Mouse (Mus musculus): ENCODE data around the gene Cep128. TPM values are rescaled to one million over a fixed set of nuclear protein-coding genes. Genes with fewer than 3 reads are reported as not detected.

Cep128 gene
- polyA plus RNA-seq, 1 experiment from 2014 or later = 6.3 TPM

DNA sequence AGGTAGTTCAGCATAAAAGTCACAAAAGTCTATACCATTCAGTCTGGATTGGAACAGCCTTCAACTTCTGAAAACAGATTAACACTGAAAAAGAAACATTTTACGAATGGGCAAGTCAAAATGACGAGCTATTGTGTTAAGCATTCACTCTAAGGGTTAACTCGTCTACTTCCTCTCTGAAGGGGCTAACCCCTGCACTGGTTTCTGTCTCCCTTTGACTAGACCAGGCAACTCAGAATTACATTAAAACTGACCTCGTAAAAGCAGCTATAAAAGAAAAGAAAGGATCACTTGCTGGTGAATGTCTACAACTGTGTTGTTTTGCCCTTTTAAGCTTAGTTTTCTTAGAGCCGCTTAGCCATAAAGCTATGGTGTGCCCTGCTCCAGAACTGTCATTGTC lies 79.2 kb downstream of the Cep128 start:
- Histone ChIP-seq H3K4me3 (no peak overlapping the region), H3K27me3 (no peaks in the 10 kb centered on the region), H3K36me3 (no peaks in the 10 kb centered on the region), H3K4me2 (replicated peaks) (no peak overlapping the region), H3K4me1 (no peaks in the 10 kb centered on the region), H3K9ac (replicated peaks) (no peak overlapping the region), H3K27ac (replicated peaks) (no peak overlapping the region), H3K9me3 (no peaks in the 10 kb centered on the region)
- ATAC-seq (replicated peaks) = no peak
- WGBS = 50% methylated on average over 5 of the region's 5 CpGs

DNA sequence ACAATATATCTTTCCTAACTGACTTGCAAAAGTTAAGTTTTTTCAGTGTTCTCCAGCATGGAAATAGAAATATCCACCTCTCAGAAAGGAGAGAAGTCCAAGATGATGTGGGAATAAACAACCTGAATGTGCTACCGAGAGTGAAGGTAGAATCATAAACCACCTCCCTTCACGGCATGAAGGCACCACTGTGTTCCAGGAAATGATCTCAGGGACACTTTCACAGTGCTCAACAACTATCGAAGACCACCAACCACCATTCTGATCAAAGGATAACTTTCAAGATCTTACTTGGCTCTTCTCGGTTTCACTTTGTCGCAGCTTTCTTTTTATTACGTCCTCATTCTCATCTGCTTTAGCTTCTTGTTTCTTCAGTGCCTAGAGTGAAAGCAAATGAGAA lies 85.5 kb downstream of the Cep128 start:
- H3K4me3 ChIP-seq = no peak overlapping the region
- WGBS = 98% methylated on average over 6 of the region's 6 CpGs
- H3K36me3 ChIP-seq = no peaks in the 10 kb centered on the region
- H3K4me1 ChIP-seq = no peaks in the 10 kb centered on the region
- no peak for ATAC-seq (replicated peaks)
- H3K9me3 ChIP-seq = no peaks in the 10 kb centered on the region
- no peaks in the 10 kb centered on the region for H3K27me3 ChIP-seq
- H3K4me2 ChIP-seq (replicated peaks) = no peak overlapping the region
- no peak overlapping the region for H3K27ac ChIP-seq (replicated peaks)
- H3K9ac ChIP-seq (replicated peaks) = no peak overlapping the region

DNA sequence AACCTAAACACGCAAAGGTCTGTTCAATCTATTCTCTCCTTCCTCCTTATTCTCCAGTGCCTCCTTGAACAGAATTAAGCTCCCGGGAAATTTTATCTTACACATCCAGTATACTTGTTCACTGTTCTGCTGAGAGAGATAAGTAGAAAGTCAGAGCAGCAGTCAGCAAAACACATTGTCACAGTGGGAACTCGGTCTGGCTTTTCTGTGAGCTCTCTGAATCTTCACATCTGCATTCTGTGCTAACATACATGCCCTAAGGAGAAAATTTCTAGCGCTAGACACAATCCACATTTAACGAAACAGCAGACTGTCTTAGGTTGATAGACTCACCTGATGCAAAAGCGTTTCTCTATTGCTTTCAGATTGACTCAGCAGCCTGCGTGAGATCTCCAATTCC lies 88.3 kb downstream of the Cep128 start:
- Histone ChIP-seq H3K4me3 (no peak overlapping the region), H3K27me3 (no peaks in the 10 kb centered on the region), H3K4me2 (replicated peaks) (no peak overlapping the region), H3K27ac (replicated peaks) (no peak overlapping the region), H3K36me3 (no peaks in the 10 kb centered on the region), H3K9me3 (no peaks in the 10 kb centered on the region), H3K4me1 (no peaks in the 10 kb centered on the region), H3K9ac (replicated peaks) (no peak overlapping the region)
- 87% methylated on average over 7 of the region's 7 CpGs for WGBS
- no peak for ATAC-seq (replicated peaks)

DNA sequence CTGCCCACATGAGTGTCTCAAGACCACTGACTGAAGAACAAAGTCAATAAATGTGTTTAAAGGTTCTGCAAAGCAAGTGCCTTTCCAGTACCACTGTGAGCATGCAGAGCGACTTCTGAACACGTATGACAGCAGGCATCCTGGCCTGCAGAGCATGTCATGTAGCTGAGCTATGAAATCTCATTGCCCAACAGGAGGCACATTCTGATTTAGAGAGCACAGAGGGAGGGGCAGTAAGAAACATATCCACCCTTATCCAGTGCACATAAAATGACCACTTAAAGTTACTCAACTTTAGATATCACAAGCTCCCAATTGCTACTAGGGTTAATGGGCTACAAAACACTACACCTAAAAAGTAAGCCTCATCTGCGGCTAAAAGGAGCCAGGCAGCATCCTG lies 88.8 kb downstream of the Cep128 start:
- H3K4me3 ChIP-seq = no peak overlapping the region
- H3K36me3 ChIP-seq = no peaks in the 10 kb centered on the region
- H3K27ac ChIP-seq (replicated peaks) = no peak overlapping the region
- no peaks in the 10 kb centered on the region for H3K4me1 ChIP-seq
- no peaks in the 10 kb centered on the region for H3K27me3 ChIP-seq
- WGBS = 88% methylated on average over 3 of the region's 3 CpGs
- no peak overlapping the region for H3K4me2 ChIP-seq (replicated peaks)
- no peak for ATAC-seq (replicated peaks)
- no peaks in the 10 kb centered on the region for H3K9me3 ChIP-seq
- H3K9ac ChIP-seq (replicated peaks) = no peak overlapping the region

- Histone ChIP-seq H3K27ac (replicated peaks) (no peak overlapping the region), H3K4me3 (no peak overlapping the region)
Observed at GRCm38 (mm10) chr12:91273936-91274335, 110.3 kb downstream of the Cep128 start.

DNA sequence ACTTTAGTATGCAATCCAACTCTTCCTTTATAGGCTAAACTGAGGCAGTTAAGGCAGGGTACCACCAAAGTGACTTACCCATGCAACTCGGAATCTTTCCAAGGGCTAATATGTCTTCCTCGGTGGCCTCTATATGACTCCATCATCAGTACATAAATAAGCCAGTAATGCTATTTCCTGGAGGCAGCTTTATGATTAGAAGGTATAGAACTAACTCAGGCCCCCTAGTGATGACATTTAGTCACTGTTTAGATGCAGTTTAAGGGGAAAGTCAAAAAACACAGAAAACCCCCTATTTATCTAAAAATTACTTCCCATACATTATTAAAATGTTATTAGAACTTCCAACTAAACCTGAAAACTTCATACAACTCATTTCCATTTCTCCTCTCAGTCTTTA lies 114.6 kb downstream of the Cep128 start:
- Histone ChIP-seq H3K9me3 (no peaks in the 10 kb centered on the region), H3K4me3 (no peak overlapping the region), H3K27ac (replicated peaks) (no peak overlapping the region), H3K27me3 (no peaks in the 10 kb centered on the region), H3K4me2 (replicated peaks) (no peak overlapping the region), H3K36me3 (no peaks in the 10 kb centered on the region), H3K4me1 (peaks cover 11% of the 10 kb centered on the region), H3K9ac (replicated peaks) (no peak overlapping the region)
- 93% methylated on average over 2 of the region's 2 CpGs for WGBS
- ATAC-seq (replicated peaks) = no peak

More at GRCm38 (mm10) chr12:91273936-91274335, 110.3 kb downstream of the Cep128 start:
- Histone ChIP-seq H3K9ac (replicated peaks) (no peak overlapping the region), H3K36me3 (no peaks in the 10 kb centered on the region), H3K9me3 (no peaks in the 10 kb centered on the region), H3K4me1 (no peaks in the 10 kb centered on the region), H3K4me2 (replicated peaks) (no peak overlapping the region), H3K27me3 (no peaks in the 10 kb centered on the region)
- WGBS = 88% methylated on average over 2 of the region's 2 CpGs
- ATAC-seq (replicated peaks) = no peak

GRCm38 (mm10) chr12:91268974-91269373 lies 115.2 kb downstream of the Cep128 start:
- WGBS = 85% methylated on average over 3 of the region's 3 CpGs
- H3K36me3 ChIP-seq = no peaks in the 10 kb centered on the region
- H3K9me3 ChIP-seq = no peaks in the 10 kb centered on the region
- no peak for ATAC-seq (replicated peaks)
- no peak overlapping the region for H3K27ac ChIP-seq (replicated peaks)
- H3K4me1 ChIP-seq = peaks cover 12% of the 10 kb centered on the region
- no peak overlapping the region for H3K4me2 ChIP-seq (replicated peaks)
- H3K27me3 ChIP-seq = no peaks in the 10 kb centered on the region
- no peak overlapping the region for H3K9ac ChIP-seq (replicated peaks)
- H3K4me3 ChIP-seq = no peak overlapping the region

GRCm38 (mm10) chr12:91266014-91266413 lies 118.2 kb downstream of the Cep128 start:
- Histone ChIP-seq H3K9me3 (no peaks in the 10 kb centered on the region), H3K4me2 (replicated peaks) (no peak overlapping the region), H3K4me3 (no peak overlapping the region), H3K4me1 (peaks cover 12% of the 10 kb centered on the region), H3K27me3 (no peaks in the 10 kb centered on the region), H3K27ac (replicated peaks) (no peak overlapping the region), H3K36me3 (no peaks in the 10 kb centered on the region), H3K9ac (replicated peaks) (no peak overlapping the region)
- 79% methylated on average over 2 of the region's 2 CpGs for WGBS
- ATAC-seq (replicated peaks) = no peak

DNA sequence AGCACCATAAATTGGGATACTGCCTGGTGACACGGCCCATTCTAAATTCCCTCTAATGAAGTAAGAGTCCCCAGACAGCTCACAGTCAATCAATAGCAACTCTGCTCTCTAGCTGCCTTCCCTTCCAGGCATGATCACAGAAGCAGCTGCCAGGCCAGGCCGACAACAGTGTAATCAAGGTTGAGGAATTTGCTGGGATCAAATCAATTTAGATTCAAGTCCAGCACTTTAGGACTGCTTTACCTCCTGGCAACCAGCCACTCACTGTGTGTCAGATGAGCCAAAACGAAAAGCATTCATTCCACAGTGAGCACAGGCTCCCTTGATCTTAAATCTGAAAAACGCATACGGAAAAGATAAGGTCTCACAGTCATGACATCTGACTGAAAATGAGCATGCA lies 118.7 kb downstream of the Cep128 start:
- H3K27ac ChIP-seq (replicated peaks) = no peak overlapping the region
- no peaks in the 10 kb centered on the region for H3K9me3 ChIP-seq
- H3K36me3 ChIP-seq = no peaks in the 10 kb centered on the region
- no peak overlapping the region for H3K4me3 ChIP-seq
- peak; percentile 68 for ATAC-seq (replicated peaks)
- H3K9ac ChIP-seq (replicated peaks) = no peak overlapping the region
- H3K4me1 ChIP-seq = peaks cover 12% of the 10 kb centered on the region
- no peak overlapping the region for H3K4me2 ChIP-seq (replicated peaks)
- 17% methylated on average over 5 of the region's 5 CpGs for WGBS
- no peaks in the 10 kb centered on the region for H3K27me3 ChIP-seq

DNA sequence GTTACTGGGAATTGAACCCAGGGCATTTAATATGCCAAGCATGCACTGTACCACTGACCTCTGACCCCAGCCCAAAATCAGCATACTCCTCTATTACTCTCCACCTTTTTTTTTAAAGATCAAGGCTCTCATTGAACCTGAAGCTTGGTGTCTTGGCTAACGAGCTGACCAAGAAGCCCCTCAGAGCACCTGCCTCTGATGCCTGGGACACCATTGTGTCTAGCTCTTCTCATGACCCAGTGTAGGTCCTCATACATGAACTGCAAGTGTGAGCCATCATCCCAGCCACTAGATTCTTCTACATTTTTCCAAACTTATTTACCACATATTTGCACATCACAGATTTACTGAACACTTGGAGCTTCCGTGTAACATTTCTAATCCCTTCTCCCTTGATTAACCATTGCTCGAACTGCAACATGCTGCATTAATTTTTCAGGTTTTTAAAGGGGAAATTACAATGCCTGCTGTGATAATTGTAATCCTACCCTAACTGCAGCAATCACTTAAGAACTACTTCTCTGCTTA lies 119.3 kb downstream of the Cep128 start:
- H3K27me3 ChIP-seq = no peaks in the 10 kb centered on the region
- H3K27ac ChIP-seq (replicated peaks) = no peak overlapping the region
- no peak overlapping the region for H3K4me2 ChIP-seq (replicated peaks)
- H3K4me3 ChIP-seq = no peak overlapping the region
- peaks cover 12% of the 10 kb centered on the region for H3K4me1 ChIP-seq
- H3K36me3 ChIP-seq = no peaks in the 10 kb centered on the region
- H3K9ac ChIP-seq (replicated peaks) = no peak overlapping the region
- 26% methylated on average over 3 of the region's 3 CpGs for WGBS
- no peak for ATAC-seq (replicated peaks)
- H3K9me3 ChIP-seq = no peaks in the 10 kb centered on the region

DNA sequence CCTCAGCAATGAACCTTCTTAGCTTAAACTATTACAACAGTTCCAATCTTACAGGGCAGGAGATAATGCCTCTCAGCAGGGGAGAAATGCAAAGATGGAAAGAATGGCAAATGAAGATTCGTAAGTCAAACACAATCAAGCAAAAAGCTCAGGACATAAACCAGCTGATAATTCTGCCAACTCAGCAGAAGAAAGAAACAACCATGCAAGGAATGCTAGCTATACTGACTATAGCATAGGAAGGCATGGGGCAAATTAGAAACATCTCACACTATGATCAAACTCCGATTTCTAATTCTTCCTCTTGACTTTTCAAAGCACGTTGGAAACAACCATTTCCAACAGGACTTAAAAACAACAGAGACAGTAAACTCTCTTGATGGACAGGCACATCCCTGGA lies 120.5 kb downstream of the Cep128 start:
- WGBS = 77% methylated on average over 3 of the region's 3 CpGs
- Histone ChIP-seq H3K27ac (replicated peaks) (no peak overlapping the region), H3K9ac (replicated peaks) (no peak overlapping the region), H3K27me3 (no peaks in the 10 kb centered on the region), H3K9me3 (no peaks in the 10 kb centered on the region), H3K4me2 (replicated peaks) (no peak overlapping the region), H3K36me3 (no peaks in the 10 kb centered on the region), H3K4me3 (no peak overlapping the region), H3K4me1 (peaks cover 12% of the 10 kb centered on the region)
- ATAC-seq (replicated peaks) = no peak

- H3K27ac ChIP-seq (replicated peaks) = no peak overlapping the region
Observed at GRCm38 (mm10) chr12:91262801-91263200, 121.4 kb downstream of the Cep128 start.

DNA sequence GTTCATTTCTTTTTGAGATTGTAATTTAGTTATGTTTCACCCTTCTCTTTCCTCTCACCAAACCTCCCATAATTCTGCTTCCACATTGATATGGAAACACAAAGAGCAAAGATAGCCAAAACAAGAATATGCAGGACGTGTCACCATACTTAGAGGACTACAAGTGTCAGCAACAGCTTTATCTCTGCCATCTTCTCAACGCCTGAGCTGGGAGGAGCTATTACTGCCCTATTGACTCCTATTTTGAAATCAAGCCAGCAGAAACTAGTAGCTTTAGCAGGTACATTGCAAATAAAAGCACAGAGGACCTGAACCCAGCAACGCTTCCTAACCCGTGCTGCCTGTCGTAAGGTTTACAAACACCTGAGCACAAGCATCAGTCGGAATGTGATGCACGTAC lies 127.9 kb downstream of the Cep128 start:
- H3K27me3 ChIP-seq = no peaks in the 10 kb centered on the region
- ATAC-seq (replicated peaks) = no peak
- H3K9me3 ChIP-seq = no peaks in the 10 kb centered on the region
- H3K27ac ChIP-seq (replicated peaks) = no peak overlapping the region
- no peaks in the 10 kb centered on the region for H3K36me3 ChIP-seq
- H3K4me2 ChIP-seq (replicated peaks) = no peak overlapping the region
- 92% methylated on average over 7 of the region's 7 CpGs for WGBS
- H3K4me3 ChIP-seq = no peak overlapping the region
- no peak overlapping the region for H3K9ac ChIP-seq (replicated peaks)
- H3K4me1 ChIP-seq = no peaks in the 10 kb centered on the region

More at GRCm38 (mm10) chr12:91262801-91263200, 121.4 kb downstream of the Cep128 start:
- Histone ChIP-seq H3K9me3 (no peaks in the 10 kb centered on the region), H3K9ac (replicated peaks) (no peak overlapping the region), H3K4me1 (peaks cover 12% of the 10 kb centered on the region), H3K4me3 (no peak overlapping the region), H3K36me3 (no peaks in the 10 kb centered on the region), H3K27me3 (no peaks in the 10 kb centered on the region), H3K4me2 (replicated peaks) (no peak overlapping the region)
- no peak for ATAC-seq (replicated peaks)
- WGBS = 51% methylated on average over 3 of the region's 3 CpGs

Measured in forebrain, embryonic 15.5 days (tissue).